Mouse (Mus musculus): ENCODE results near the gene Prkag2.

DNA sequence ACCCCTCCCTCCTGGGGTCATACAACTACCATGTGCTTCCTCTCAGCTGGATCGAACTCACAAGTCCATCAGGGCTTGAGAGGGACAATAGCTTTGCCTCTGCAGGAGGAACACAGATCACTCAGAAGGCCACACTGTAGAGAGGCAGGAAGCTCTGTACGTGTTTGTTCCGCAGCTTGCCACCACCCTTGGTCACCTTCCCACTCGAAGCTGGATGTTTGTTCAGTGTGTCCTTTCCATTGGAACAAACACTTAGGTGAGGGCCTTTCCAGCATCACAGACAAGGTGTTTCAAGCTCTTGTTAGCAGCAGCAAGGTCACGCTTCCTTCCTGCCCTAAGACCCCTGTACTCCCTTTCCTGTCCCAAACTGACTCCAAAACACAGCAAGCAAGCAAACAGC, 30.6 kb downstream of the Prkag2 start:
- TF ChIP-seq GATA1 (IDR thresholded peaks at IDR 0.05; ENCODE audit: borderline replicate concordance, low read length): no peak
- no peak for TF ChIP-seq FLI1 (IDR thresholded peaks at IDR 0.05; ENCODE audit: low read length)
